Mouse (Mus musculus) hindbrain, embryonic 13.5 days (tissue): Measurements from ENCODE around the gene Olfr67. TPM values are rescaled to one million over a fixed set of nuclear protein-coding genes. Genes with fewer than 3 reads are reported as not detected.
"Not testable (repeated sequence)": the region's sequence is repeated elsewhere in the genome, so short reads cannot be mapped to it uniquely, and the experiment has no call there.

ENCODE experiments used
- ATAC-seq: fragments of 200-750 bp; cut with Nextera tagmentation; 2 replicates; pipeline ENCODE4 v1.8.0; 2017; ENCODE audit warnings: moderate TSS enrichment; ENCODE audit not compliant: low FRiP score
- H3K27ac ChIP-seq: fragments of 300-500 bp; sonication (generic); 2 replicates; pipeline ENCODE4 v1.5.1; 2015; ENCODE audit warnings: inconsistent platforms, mild to moderate bottlenecking, moderate library complexity
- H3K27me3 ChIP-seq: fragments of 300-500 bp; sonication (generic); 2 replicates; pipeline ENCODE4 v1.6.1; 2015; ENCODE audit warnings: mild to moderate bottlenecking, inconsistent platforms
- H3K36me3 ChIP-seq: fragments of 300-500 bp; sonication (generic); 2 replicates; pipeline ENCODE4 v1.6.1; 2015; ENCODE audit warnings: mild to moderate bottlenecking, inconsistent platforms
- H3K4me1 ChIP-seq: fragments of 300-500 bp; sonication (generic); replicated peaks from 2 replicates; pipeline ENCODE4 v1.6.1; 2015; ENCODE audit warnings: inconsistent platforms
- H3K4me2 ChIP-seq: fragments of 300-500 bp; sonication (generic); 2 replicates; pipeline ENCODE4 v1.6.1; 2015; ENCODE audit warnings: inconsistent platforms, mild to moderate bottlenecking, moderate library complexity
- H3K4me3 ChIP-seq: fragments of 300-500 bp; sonication (generic); 2 replicates; pipeline ENCODE4 v1.5.1; 2015; ENCODE audit warnings: mild to moderate bottlenecking, inconsistent platforms
- H3K9ac ChIP-seq: fragments of 300-500 bp; sonication (generic); 2 replicates; pipeline ENCODE4 v1.6.1; 2015; ENCODE audit warnings: mild to moderate bottlenecking, inconsistent platforms
- H3K9me3 ChIP-seq: fragments of 300-500 bp; sonication (generic); 2 replicates; pipeline ENCODE4 v1.6.1; 2016; ENCODE audit warnings: inconsistent platforms
- WGBS: fragments of 180-500 bp; shearing (Covaris S2); methylation state at CpG from one replicate; pipeline ENCODE4 v1.1.7; 2015; 5-methylcytosine and 5-hydroxymethylcytosine counted together
- polyA plus RNA-seq: library from polyadenylated mRNA; unstranded; fragments of >200 nt; fragmentation: Nextera tagmentation; extraction: Ambion mirVana; gene quantifications from 2 replicates; pipeline ENCODE4 v1.2.1, GENCODE M21; 2015

Gene Olfr67
- polyA plus RNA-seq: not detected in 2 replicates

DNA sequence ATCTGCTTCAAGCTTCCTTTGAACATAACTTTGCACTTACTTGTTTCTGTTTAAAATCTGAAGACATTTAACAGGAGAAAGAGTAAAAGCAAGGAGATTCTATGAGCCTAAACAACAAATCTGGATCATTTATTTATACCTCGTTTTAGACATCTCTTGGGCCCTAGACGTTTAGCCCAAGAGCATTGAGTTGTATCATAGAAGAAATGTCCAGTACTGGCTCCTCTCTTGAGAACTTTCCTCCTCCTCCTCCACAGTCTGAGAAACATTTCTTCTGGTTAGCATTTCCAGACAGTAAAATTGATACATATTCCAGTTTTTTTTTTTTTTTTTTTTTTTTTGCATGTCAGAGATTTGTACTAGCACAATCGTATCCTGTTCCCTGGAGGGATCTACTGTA is at the start of gene Olfr67:
Olfr67 (minus strand) TSS at position 101 of the 400 bp plus-strand sequence.
- H3K27me3 ChIP-seq: no peaks in the 10 kb centered on the region
- ATAC-seq: no peak
- H3K27ac ChIP-seq: no peak within 1 kb of the TSS
- no peaks in the 10 kb centered on the region for H3K9me3 ChIP-seq
- WGBS: 81% methylated on average over 3 of the region's 3 CpGs
- no peaks in the 10 kb centered on the region for H3K36me3 ChIP-seq
- no peak within 1 kb of the TSS for H3K4me3 ChIP-seq
- H3K4me2 ChIP-seq: no peak within 1 kb of the TSS
- no peak within 1 kb of the TSS for H3K9ac ChIP-seq
- H3K4me1 ChIP-seq: no peaks in the 10 kb centered on the region

DNA sequence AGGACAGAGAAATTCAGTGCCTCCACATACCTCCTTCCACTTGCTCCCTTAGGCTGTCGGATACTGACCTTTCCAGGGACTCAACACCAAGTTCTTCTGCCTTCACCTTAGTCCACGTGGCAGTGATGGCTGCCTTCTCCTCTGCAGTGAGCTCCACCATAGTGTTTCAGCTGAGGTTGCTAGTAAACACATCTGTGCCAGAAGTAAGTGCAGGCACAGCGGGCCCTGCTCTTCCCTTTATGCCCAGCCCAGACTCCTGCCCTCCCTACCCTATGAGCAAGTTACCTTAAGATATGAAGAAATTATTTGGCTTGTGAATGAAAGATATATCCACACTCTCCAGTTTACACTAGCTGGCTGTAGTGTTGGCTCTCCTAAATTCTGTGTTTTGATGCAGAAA is 48.6 kb upstream of the Olfr67 start, which contains the start of gene Hbb-bh2:
Hbb-bh2 (minus strand) TSS at position 253 of the 400 bp plus-strand sequence.
- no peak for ATAC-seq
- no peak within 1 kb of the TSS for H3K4me3 ChIP-seq
- no peaks in the 10 kb centered on the region for H3K27me3 ChIP-seq
- no peaks in the 10 kb centered on the region for H3K36me3 ChIP-seq
- H3K4me1 ChIP-seq: no peaks in the 10 kb centered on the region
- no peak within 1 kb of the TSS for H3K9ac ChIP-seq
- 79% methylated on average over 3 of the region's 3 CpGs for WGBS
- no peaks in the 10 kb centered on the region for H3K9me3 ChIP-seq
- no peak within 1 kb of the TSS for H3K27ac ChIP-seq
- no peak within 1 kb of the TSS for H3K4me2 ChIP-seq

- H3K4me2 ChIP-seq: no peak within 1 kb of the TSS
- H3K4me3 ChIP-seq: no peak within 1 kb of the TSS
- H3K9me3 ChIP-seq: no peaks in the 10 kb centered on the region
- WGBS: 93% methylated on average over 4 of the region's 4 CpGs
- H3K27me3 ChIP-seq: no peaks in the 10 kb centered on the region
- ATAC-seq: no peak
- no peaks in the 10 kb centered on the region for H3K4me1 ChIP-seq
- no peaks in the 10 kb centered on the region for H3K36me3 ChIP-seq
- H3K9ac ChIP-seq: no peak within 1 kb of the TSS
- H3K27ac ChIP-seq: no peak within 1 kb of the TSS
Observed at GRCm38 (mm10) chr7:103827808-103828207, 36.2 kb upstream of the Olfr67 start, which contains the start of gene Hbb-bs. TSS of gene Hbb-bs (minus strand) at chr7:103828096.

DNA sequence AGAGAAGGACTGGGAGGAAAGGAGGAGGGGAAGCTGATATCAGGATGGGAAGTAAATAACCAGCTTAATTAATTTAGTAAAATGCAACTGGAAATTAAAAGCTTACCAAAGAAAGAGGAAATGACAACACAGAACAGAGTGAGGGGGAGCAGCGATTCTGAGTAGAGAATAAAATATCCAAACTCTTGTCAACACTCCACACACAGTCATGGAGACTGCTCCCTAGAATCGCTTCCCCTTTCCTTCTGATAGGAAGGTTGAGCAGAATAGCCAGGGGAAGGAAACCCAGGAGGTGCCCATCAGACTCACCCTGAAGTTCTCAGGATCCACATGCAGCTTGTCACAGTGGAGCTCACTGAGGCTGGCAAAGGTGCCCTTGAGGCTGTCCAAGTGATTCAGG is 35.5 kb upstream of the Olfr67 start:
- WGBS: no CpG with 5 or more reads among the region's 2 CpGs
- H3K36me3 ChIP-seq, H3K4me2 ChIP-seq, H3K27me3 ChIP-seq, H3K27ac ChIP-seq, H3K4me3 ChIP-seq, ATAC-seq, H3K4me1 ChIP-seq, H3K9ac ChIP-seq, H3K9me3 ChIP-seq: not testable (repeated sequence)

DNA sequence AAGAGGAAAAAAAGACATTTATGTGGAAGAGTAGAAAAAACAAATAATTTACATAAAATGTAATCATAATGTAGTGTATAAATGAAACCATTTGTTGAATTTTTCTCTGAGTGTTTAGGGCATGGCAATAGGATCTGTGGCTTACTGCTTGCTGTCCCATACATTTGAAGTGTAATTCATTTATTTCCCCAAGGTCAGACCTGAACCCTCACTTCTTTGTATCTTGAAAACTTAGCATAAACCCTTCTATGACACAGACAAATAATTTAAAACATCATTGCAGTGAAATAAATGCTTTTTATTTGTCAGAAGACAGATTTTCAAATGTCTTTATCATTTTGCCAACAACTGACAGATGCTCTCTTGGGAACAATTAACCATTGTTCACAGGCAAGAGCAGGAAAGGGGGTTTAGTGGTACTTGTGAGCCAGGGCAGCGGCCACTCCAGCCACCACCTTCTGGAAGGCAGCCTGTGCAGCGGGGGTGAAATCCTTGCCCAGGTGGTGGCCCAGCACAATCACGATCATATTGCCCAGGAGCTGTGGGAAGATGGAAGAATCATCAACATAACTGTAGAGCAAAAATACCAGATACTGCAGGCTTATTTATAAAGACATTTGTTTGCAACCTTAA is 34.8 kb upstream of the Olfr67 start:
- no peak overlapping the region for H3K4me3 ChIP-seq
- H3K27me3 ChIP-seq: no peaks in the 10 kb centered on the region
- no peaks in the 10 kb centered on the region for H3K9me3 ChIP-seq
- no peaks in the 10 kb centered on the region for H3K4me1 ChIP-seq
- no peak overlapping the region for H3K4me2 ChIP-seq
- WGBS: 65% methylated on average over 3 of the region's 3 CpGs
- no peaks in the 10 kb centered on the region for H3K36me3 ChIP-seq
- no peak overlapping the region for H3K9ac ChIP-seq
- no peak overlapping the region for H3K27ac ChIP-seq
- ATAC-seq: no peak

- no peak overlapping the region for H3K4me3 ChIP-seq
- no peak for ATAC-seq
- no peaks in the 10 kb centered on the region for H3K4me1 ChIP-seq
- WGBS: 95% methylated on average over 3 of the region's 3 CpGs
- H3K27me3 ChIP-seq: no peaks in the 10 kb centered on the region
- no peaks in the 10 kb centered on the region for H3K9me3 ChIP-seq
- no peak overlapping the region for H3K4me2 ChIP-seq
- no peak overlapping the region for H3K27ac ChIP-seq
- H3K9ac ChIP-seq: no peak overlapping the region
- H3K36me3 ChIP-seq: no peaks in the 10 kb centered on the region
Observed at GRCm38 (mm10) chr7:103825536-103826254, 34.1 kb upstream of the Olfr67 start.

DNA sequence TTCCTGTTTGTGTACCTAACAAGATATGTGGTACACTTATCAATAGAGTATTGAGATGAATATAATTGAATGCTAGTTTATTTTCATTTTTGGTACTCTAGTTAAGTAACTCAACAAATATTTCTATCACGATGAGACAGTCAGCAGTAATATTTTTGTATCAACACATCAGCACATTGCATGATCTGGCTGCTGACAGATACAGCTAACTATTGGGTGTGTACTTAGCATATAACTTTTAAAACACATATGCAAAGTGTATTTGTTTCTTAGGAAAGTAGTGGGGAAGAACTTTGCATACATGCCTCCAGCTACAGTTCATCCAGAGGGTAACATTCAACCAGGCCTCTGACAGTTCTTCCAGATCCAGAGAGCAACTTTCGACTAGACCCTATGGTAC is 33.0 kb upstream of the Olfr67 start:
- H3K9ac ChIP-seq: no peak overlapping the region
- WGBS: 91% methylated on average over 2 of the region's 2 CpGs
- ATAC-seq: no peak
- H3K36me3 ChIP-seq: no peaks in the 10 kb centered on the region
- H3K4me3 ChIP-seq: no peak overlapping the region
- H3K4me1 ChIP-seq: no peaks in the 10 kb centered on the region
- H3K4me2 ChIP-seq: no peak overlapping the region
- no peaks in the 10 kb centered on the region for H3K27me3 ChIP-seq
- H3K9me3 ChIP-seq: no peaks in the 10 kb centered on the region
- no peak overlapping the region for H3K27ac ChIP-seq

GRCm38 (mm10) chr7:103815085-103815484 is 23.5 kb upstream of the Olfr67 start:
- H3K9me3 ChIP-seq, H3K4me1 ChIP-seq, H3K27ac ChIP-seq, H3K27me3 ChIP-seq, H3K9ac ChIP-seq, H3K36me3 ChIP-seq, H3K4me2 ChIP-seq, H3K4me3 ChIP-seq, ATAC-seq: not testable (repeated sequence)
- no CpG with 5 or more reads among the region's 2 CpGs for WGBS

- no peak within 1 kb of the TSS for H3K4me2 ChIP-seq
Observed at GRCm38 (mm10) chr7:103813766-103814165, 22.1 kb upstream of the Olfr67 start, which contains the start of gene Hbb-bt. TSS of gene Hbb-bt (minus strand) at chr7:103813996.

DNA sequence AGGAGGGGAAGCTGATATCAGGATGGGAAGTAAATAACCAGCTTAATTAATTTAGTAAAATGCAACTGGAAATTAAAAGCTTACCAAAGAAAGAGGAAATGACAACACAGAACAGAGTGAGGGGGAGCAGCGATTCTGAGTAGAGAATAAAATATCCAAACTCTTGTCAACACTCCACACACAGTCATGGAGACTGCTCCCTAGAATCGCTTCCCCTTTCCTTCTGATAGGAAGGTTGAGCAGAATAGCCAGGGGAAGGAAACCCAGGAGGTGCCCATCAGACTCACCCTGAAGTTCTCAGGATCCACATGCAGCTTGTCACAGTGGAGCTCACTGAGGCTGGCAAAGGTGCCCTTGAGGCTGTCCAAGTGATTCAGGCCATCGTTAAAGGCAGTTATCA is 21.5 kb upstream of the Olfr67 start:
- not testable (repeated sequence) for H3K9ac ChIP-seq, H3K27ac ChIP-seq, H3K4me3 ChIP-seq, H3K36me3 ChIP-seq, H3K27me3 ChIP-seq, H3K4me1 ChIP-seq, H3K4me2 ChIP-seq, ATAC-seq, H3K9me3 ChIP-seq
- no CpG with 5 or more reads among the region's 3 CpGs for WGBS

More at GRCm38 (mm10) chr7:103813766-103814165, 22.1 kb upstream of the Olfr67 start, which contains the start of gene Hbb-bt:
- H3K4me1 ChIP-seq: no peaks in the 10 kb centered on the region
- 90% methylated on average over 3 of the region's 3 CpGs for WGBS
- H3K36me3 ChIP-seq: no peaks in the 10 kb centered on the region
- no peak within 1 kb of the TSS for H3K4me3 ChIP-seq
- H3K9me3 ChIP-seq: no peaks in the 10 kb centered on the region
- no peak within 1 kb of the TSS for H3K27ac ChIP-seq
- ATAC-seq: no peak
- H3K27me3 ChIP-seq: no peaks in the 10 kb centered on the region
- H3K9ac ChIP-seq: no peak within 1 kb of the TSS

GRCm38 (mm10) chr7:103812174-103812573 is 20.6 kb upstream of the Olfr67 start:
- H3K4me1 ChIP-seq: no peaks in the 10 kb centered on the region
- no peaks in the 10 kb centered on the region for H3K27me3 ChIP-seq
- no peak overlapping the region for H3K4me2 ChIP-seq
- H3K27ac ChIP-seq: no peak overlapping the region
- H3K9me3 ChIP-seq: no peaks in the 10 kb centered on the region
- no peaks in the 10 kb centered on the region for H3K36me3 ChIP-seq
- no peak for ATAC-seq
- no peak overlapping the region for H3K4me3 ChIP-seq
- WGBS: 68% methylated on average over 1 of the region's 1 CpGs
- H3K9ac ChIP-seq: no peak overlapping the region

DNA sequence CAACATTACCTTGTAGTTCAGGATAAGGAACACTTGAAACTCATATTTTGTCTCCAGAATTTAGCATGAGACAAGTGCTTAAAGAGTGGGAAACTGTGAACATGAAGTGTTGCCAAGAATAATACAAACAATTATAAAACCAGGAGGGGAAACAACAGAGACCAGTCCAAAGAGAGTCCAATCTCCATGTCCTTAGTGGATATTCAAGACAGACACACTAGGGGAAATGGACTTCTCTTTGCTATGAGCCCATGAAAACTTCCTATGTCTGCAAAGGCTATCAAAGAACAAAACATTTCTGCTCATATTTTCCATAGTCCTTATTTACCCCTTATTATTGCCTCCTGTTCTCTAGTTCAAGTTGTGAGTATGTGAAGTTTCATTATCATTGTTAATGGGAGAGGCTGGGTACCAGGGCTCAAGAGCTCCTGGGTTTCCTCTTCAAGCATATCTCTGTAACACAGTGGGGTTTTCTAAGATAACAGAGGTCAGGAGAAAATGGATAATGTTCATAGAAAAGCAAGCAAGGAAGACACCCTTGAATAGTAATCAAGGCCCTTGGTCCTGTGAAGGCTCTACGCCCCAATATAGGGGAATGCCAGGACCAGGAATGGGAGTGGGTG is 19.7 kb upstream of the Olfr67 start:
- WGBS: 92% methylated on average over 1 of the region's 1 CpGs
- H3K27ac ChIP-seq: no peak overlapping the region

More for the DNA sequence above, 19.7 kb upstream of the Olfr67 start:
- H3K27me3 ChIP-seq: no peaks in the 10 kb centered on the region
- no peak overlapping the region for H3K4me3 ChIP-seq
- H3K4me1 ChIP-seq: no peaks in the 10 kb centered on the region
- no peaks in the 10 kb centered on the region for H3K36me3 ChIP-seq
- no peak overlapping the region for H3K4me2 ChIP-seq
- no peak for ATAC-seq
- H3K9me3 ChIP-seq: no peaks in the 10 kb centered on the region
- H3K9ac ChIP-seq: no peak overlapping the region
